Mouse (Mus musculus): ENCODE measurements around the gene S100a10.
"Not testable (repeated sequence)": the region's sequence is repeated elsewhere in the genome, so short reads cannot be mapped to it uniquely, and the experiment has no call there.

S100a10 gene

DNA sequence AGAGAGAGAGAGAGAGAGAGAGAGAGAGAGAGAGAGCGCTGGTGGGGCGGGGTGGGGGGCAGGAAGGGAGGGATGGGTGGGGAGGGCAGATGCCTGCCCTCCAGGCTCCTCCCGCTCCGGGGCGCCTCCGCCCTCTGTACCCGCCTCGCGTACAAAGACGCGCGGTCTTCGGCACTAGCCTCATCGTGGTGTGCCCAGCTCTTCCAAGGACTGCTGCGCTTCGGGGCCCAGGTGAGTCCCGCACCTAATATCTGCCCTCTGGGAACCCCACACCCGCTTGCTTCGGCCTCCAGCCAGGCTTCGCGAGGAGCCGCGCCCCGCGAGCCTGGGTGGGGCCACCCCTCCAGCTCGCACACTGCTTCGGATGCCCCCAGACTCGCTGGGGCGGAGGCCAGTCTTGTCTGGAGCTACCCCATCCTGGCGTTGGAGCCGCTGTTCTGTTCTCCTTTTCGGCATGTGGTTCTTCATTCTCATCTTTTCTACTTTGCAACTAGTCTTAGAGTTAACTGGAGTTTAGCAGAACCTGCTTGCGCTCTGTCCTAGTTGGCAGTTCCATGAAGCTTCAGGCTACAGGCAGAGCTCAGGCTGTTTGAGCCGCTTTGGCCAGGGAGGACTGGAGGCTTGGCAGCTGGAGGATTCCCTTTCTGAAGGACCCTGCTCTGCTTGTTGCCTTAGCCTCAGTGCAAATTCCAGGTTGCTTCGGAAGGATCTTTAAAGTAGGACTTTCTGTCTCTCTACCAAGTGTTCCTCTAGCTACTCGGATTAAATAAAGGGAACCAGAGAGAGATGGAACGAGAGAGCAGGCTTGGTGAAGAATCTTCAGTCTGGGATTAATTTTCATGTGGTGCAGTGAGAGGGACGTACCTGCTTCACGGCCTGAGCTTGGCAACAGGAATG is at the start of gene S100a10:
Gene S100a10, plus strand, starts transcription at position 100 of the 897 bp plus-strand sequence.
- peak; percentile 85 for DNase-seq

DNA sequence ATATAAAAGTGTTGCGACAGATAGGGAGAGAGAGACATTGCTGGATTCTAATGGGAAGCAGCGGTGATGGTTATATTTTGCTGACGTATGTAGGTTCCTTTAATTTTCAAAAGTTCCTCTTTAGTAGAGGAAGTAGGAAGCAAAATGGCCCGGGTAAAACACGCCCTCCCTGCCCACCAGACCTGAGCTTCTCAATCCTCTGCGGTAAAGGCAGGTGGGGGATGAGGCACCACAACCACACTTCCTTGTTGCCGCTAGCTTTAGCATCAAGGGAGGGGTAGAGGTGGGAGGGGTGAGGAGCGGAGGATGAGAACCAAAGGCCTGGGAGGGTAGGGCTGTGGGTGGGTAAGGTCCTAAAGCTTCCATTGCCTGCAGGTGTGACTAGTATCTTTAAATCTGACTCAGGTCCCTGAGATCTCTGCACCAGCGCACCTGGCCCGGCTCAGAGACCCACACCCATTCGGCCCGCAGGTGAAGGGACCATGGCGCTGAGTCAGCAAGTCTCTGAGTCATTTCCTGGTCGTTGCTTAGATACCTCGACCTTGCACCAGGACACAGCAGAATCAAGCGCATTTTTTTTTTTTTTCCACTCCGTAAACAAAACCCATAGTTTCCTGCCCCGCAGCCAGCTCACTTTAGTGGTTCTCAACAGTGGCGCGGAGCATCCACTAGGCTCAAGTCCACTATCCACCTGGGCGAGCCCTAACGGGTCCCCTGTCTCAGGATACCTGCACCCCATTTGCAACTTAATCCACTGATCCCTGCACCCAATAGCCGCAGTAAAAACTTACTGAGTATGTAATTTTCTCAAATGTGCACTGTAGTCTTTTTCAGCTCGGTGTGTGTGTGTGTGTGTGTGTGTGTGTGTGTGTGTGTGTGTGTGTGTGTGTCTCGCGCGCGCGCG is 48.7 kb upstream of the S100a10 start:
- peak; percentile 64 for DNase-seq

DNA sequence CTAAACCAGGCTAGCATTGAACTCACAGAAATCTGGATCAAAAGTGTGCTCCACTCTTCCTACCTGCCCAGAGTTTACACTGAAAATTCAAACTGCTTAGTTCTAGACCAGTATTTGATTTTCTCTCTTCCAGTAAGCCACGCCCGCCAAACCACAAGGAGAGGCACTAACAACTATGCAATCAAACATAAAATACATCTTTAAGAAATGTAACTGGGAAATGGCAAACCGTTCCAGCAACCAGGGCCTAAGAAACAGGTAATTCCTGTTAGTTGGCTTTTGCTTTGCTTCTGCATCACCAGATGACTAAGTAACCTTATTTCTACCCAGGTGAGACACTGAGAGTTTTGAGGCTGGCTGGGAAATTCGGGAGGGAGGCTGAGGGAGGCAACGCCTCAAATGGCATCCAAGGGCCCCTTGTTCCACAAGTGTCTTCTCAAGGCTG is 48.0 kb upstream of the S100a10 start:
- peak; percentile 8 for DNase-seq

DNA sequence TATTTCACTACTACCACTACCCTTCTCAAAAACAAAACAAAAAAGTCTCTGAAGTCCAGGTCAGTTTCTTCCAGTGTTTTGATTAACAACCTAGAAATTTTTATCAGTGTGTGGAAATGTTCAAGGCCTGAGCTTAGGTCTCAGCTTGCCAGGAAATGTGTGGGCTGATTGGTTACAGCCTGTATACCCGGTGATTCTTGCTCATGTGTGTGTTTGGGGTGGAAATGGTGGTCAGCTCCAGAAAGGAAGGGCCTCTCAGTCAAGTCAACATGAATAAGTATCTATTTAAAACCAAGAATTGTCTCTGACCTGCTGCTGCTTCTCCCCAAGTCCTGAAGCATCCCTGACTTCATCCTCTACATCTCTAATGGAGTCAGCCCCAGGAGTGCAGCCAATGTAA is 45.6 kb upstream of the S100a10 start:
- DNase-seq: no peak

DNA sequence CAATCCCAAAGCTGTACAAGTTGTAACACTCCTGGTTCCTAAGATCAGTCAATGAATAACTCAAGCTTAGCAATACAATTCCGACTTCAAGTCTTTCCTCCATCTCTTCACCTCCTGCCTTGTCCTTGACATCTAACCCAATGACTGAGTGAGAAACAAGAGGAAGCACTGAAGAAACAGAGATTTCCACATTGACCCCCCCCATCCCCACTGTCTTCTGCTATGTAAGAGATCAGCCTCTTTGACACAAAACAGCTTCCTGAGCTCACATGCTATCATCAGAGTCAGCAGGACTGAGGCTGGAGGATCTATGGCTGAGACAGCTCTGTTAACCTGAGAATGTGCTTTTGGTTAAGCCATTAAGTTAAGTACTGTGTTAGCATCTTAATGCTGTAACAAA is 43.8 kb upstream of the S100a10 start:
- DNase-seq: no peak

DNA sequence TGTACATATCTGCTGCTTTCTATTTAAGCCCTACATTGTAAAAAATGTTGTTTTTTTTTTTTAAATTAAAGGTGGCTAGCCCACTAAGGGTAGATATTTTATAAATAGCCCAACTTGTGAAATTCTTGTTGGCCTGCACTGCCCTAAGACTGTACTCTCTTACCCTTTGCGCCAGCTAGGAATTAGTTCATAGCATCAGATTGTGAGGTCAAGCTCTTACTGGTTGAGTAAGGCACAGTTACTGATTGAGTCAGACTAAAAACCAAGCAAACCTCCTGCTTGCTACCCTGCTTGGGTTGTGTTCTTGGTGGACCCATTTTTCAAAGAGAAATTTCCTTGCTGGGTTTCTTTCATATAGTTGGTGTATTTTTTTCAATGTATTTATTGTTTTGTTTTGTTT is 43.1 kb upstream of the S100a10 start:
- DNase-seq: no peak

DNA sequence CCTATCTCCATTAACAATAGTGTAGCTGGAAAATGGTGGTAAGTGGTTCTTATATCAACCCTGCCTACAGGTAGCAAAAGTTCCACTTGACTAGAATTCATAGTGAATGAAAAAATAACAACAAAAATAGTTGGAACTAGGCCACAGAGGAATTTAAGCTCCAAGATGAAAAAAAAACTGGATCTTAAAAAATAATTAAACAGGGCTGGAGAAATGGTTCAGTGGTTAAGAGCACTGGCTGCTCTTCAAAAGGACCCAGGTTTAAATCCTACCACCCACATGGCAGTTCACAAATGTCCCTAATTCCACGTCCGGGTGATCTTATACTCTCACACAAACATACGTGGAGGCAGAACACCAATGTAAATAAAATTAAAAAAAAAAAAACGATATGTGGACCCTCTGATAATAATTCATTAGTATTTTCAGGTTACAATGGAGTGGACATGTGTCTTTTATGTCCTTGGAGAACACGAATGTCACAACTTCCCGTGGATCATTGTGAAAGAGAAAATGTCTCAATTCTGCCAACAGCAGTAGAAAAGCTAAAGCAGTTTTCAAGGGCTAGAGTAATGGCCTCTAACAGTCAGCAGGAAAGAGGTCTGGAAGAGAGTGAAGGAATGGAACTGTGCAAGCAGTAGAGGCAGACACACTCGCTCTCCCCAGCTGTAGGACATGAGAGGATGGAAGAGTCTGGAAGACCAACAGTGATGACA is 42.3 kb upstream of the S100a10 start:
- DNase-seq: no peak

DNA sequence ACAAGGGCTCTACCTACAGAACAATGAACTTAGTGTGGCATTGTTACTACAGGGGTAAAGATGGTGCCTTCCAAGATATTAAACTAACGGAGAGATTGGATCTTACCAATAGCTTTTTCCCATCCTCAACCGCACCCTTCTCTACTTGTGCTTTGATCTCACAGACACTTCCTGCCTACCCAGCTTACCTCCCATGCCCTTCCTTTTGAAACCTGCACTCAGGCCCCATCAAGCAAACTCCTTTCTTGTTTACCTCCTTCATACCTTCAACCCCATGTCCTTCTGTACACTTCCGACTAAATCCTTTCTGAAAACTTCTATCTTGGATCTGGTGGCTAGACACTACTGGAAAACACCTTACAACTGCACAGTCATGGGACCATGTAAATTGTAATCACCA is 40.3 kb upstream of the S100a10 start:
- no peak for DNase-seq

DNA sequence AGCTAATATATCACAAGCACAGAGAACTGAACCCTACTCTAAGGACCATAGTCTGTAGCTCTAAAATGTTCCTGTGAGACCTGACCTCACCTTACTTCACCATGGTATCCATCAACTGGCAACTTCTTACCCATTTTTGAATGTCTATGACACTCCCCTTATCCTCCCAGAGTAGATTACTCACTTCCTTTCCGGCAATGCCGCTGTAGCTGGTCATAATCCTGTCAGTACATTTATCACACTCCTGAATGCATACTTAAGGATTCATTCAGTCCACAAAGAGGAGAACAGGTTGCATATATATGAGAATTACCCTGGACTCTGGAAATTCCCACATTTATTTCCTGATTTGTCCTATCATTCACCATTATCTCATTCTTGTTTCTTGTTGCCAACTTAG is 37.5 kb upstream of the S100a10 start:
- no peak for DNase-seq

DNA sequence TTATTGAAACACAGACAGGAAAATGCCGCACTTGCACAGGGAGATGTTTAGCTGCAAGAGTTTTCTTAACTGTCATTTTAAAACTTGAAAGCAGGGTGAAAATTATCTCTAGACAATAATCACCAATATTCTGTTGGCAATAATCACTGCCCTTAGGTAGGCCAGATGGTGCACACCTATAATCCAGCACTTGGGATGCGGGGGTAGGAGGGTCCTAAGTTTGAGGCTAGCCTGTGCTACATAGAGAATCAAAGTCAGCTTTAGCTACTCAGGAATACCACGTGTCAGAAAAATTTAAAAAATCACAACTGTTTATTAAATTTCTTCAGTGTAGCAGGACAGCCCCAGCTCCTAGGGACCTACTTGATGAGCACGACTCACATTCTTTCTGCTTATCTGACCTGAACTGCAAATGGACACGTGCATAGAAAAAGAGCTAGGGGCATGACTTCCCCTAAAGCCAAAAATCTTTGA is 35.0 kb upstream of the S100a10 start:
- DNase-seq: no peak

DNA sequence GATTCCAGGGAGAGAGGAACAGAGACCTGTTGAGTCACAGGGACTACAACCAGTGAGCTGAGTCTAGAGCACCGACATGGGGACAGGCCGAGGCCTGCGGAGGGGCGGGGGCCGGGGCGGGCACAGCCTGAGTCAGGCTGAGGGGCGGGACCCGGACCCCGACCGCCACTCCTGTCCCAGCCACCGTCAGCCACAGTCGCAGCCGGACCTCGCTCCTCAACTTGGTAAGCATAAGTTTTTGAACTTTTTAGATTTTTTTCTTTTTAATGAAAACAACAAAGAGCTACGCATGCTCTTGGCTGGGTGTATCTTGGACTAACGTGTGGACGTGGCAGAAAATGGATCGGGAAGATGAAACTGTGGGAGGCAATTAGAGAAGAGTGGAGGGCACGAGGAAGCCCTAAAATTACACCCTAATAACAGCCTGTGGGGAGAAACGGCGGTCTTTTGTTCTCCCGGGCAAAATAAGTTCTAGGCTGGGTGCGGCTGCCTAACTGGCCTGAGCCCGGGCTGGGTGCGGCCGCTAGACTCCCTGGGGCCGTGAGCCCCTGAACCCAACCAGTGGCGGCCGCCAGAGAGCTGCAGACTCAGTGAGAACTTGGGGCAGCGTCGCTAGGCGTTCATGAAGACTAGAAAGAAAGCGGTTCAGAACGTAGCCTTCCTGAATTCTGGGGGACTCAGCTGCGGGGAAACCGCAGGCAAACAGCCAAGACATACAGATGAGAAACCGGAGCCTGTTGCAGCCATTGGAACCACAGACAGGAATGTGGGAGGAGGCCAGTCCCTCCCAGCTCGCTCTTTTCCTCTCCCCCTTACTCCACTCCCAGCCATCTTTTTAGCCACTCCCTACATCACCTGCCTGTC is 34.3 kb upstream of the S100a10 start, which contains the start of gene S100a11:
Gene S100a11, plus strand, starts transcription at position 159 of the 864 bp plus-strand sequence.
- DNase-seq: peak; percentile 73

DNA sequence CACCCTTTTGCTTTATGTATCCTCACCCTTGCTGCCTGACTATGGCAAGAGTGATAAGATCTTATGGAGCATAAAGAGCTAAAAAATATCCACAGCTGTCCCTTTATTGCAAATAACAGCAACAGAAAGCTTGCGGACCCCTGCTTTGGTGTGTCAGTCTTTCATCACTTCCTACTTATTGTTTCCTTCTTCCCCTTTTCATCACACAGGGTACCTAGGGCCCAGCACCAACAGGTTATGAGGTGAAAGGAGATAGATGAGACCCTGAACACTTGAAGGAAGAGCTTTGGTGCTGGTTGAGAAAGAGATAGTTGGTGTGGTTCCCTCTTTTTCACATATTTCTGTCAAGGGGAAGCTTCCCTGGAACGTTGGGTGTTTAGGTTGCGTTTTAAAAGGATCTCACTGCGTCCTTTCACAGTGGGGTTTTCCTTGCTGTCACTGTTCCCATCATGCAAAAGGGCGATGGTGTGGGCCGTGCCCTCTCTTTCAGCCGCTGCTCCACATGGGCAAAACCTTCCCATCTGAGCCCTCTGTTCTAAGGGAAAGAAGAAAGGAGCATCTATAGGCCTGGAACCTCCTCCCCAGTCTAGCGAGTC is 33.3 kb upstream of the S100a10 start:
- no peak for DNase-seq

DNA sequence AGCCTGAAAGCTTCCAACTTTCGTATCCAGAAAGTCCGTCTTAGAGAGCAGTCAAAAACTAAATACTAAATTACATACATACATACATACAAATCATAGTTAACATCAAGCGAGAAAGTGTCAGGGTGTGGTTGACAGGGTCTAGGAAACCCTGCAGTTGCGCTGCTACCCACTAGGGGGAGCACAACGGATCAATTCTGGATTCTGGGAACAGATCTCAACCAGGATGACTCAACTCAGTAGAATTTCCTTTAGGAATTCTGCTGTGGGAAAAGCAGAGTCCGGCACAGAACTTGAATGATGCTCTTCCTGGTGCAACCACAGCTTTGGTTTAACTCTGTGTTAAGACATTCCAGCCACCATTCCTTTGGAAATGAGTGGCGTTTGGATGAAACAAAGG is 32.3 kb upstream of the S100a10 start:
- DNase-seq: peak; percentile 78

DNA sequence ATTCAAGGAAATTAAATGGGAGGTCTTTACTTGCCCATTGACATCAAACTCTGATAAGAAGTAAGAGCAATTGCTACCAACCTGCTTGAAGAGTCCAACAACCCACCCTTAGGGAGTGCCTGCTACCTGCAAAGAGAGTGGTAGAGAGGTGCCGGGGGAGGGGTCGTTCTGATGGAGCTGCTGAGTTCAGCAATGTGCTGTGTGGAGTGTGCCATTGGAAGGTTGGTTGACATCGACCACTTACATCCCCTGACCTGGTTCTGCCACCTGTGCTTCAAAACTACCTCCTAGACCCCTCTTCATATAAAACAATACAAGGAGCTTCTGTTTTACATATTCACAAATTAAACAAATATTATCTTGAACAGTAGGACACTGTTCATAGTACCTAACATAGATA is 27.6 kb upstream of the S100a10 start:
- no peak for DNase-seq

DNA sequence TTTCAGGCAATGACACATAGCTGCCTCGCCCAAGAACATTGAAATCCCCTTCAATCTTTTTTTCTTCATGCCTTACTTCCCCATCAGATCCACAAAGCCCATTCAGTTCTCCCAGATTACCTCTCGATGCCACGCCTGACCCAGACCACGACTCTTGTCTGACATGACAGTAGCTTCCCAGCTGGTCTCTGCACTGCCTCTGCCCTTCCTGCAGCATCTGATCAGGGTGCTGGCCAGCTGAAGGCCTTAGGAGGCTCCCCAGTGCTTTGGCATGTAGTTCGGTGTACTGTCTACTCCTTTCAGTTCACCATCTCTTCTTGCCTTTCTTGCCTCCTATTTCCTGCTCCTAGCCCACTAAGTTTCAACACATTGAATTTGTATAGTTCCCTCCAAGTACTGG is 26.1 kb upstream of the S100a10 start:
- DNase-seq: no peak

DNA sequence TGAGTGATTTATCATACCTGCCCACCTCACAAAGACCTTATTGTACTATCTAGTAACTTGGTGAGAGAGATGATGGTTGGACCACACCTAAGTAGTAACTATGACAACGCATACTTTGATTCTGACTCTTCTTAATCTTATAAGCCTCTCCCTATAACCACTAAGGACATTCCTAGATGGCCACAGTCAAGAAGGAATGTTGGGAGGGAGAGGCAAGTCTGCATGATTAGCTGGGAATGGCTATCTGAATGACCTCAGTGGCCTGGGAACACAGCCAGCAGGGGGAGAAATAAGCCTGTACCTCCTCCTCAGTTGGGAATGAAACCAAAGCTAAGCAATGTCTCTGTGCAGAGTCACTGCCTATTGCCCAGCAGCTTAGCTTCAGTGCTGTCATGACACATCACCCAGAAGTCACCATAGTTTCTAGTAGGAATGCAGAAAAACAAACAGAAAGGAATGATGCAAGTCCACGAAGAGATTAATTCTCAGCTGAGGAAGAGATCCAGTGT is 17.8 kb upstream of the S100a10 start:
- DNase-seq: peak; percentile 70

DNA sequence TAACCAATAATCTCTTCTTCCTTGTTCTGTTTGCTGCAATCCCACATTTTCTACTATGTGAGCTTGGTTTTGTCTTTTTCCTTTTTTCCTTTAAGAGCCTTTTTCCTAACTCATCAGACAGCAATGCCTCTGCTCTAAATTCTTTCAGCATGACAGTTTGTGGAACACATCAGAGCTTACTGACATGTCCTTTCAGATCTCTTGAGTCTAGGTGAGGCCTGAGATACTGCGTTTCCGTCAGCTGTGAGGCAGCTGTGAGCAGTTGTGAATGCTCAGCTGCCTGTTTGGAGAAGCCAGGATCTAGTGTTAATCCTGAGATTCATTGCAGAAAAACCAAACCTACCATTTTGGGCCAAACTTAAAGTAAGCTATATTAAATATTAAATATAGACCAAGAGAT is 16.4 kb upstream of the S100a10 start:
- no peak for DNase-seq

DNA sequence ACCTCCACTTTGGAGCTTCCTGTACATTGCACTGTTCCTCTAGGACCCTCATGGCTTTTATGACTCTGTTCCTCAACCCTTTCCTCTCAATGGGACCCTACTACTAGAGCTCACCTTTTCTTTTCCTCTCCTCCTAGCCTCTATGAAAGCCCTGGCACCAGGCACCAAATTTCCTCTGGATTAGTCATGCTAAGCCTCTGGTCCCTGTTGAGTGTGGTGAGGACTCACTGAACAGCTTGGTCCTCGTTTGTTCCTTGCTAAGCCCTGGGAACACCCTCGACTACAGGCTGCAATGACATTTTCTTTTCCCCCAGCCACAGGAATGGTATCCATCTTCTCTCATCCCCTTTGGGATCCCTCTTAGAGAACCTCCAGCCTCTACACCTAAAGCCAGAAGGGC is 13.4 kb upstream of the S100a10 start:
- no peak for DNase-seq

DNA sequence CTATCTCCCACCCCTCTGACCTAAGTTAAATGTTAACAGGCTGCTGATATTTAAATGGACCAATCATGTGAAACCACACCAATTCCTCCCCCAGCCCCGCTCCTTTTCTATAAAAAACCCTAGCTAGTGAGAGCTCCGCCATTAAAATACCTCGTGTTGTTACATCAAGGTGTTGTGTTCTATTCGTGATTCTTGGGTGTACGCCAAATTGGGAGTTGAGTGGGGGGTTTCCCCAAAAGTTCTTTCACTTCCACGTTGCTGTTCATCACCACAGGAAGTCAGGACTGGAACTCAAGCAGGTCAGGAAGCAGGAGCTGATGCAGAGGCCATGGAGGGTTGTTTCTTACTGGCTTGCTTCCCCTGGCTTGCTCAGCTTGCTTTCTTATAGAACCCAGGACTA is 10.7 kb upstream of the S100a10 start:
- DNase-seq: not testable (repeated sequence)

DNA sequence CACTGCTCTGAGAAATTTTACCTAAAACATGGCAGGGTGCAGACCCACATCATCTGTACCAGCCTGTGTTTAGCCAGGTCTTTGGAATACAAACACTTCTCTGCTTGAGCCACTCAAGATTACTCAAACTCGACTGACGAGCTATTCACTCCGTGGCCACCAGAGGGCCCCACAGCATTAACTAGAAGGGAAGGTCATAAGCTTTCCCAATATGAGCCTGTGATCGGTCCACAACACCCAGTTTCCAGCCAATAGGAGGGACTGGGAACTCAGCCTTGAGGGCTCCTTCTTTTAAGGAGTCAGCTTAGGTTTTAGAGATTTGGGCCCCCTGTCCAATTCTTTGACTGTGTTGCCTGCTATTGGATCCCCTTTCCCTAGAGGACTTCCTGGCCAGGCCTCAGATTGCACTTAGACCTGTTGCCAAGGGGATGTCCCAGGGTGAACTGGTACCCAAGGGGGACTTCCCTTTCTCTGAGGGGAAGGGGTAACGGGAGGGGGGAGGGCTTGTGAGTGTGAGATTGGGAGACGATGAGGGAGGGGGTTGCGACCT is 7.7 kb upstream of the S100a10 start:
- peak; percentile 87 for DNase-seq

Measured in kidney, postnatal 14 days (tissue).